Mouse (Mus musculus) ovary, postnatal 10 days (tissue): Measurements from ENCODE around the gene Mapkap1.

Experiments
- DNase-seq: peaks from one replicate; pipeline ENCODE4 v3.0.0; 2022; ENCODE audit warnings: low spot score

Mapkap1 gene

GRCm38 (mm10) chr2:34591721-34592360, 185.3 kb downstream of the Mapkap1 start:
- no peak for DNase-seq

DNA sequence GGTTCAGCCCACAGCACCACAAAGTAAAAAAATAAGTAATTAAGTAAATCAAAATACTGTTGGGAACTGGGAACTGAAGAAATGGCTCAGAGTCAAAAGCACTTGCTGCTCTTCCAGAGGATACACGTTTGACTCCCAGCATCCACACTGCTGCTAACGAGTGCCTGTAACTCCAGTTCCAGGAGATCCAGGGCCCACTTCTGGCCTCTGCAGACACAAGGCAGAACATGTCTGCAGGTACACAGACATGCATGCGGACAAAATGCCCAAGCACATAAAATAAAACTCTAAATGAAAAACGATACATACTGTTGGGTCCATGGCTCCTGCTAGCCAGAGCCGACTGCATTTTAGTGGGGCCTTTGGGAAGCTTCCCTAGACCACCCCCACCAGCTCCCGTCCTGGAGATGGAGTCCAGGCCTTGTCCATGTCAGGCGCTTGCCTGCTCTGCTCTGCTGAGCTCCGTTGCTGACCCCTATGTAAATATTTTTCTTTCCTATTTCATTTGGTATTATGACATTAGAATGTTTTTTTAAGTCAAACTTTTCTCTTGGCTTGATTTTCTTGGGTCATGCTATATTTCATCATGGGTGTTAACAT, 185.9 kb downstream of the Mapkap1 start:
- DNase-seq = no peak

GRCm38 (mm10) chr2:34594001-34594400, 187.4 kb downstream of the Mapkap1 start:
- no peak for DNase-seq

DNA sequence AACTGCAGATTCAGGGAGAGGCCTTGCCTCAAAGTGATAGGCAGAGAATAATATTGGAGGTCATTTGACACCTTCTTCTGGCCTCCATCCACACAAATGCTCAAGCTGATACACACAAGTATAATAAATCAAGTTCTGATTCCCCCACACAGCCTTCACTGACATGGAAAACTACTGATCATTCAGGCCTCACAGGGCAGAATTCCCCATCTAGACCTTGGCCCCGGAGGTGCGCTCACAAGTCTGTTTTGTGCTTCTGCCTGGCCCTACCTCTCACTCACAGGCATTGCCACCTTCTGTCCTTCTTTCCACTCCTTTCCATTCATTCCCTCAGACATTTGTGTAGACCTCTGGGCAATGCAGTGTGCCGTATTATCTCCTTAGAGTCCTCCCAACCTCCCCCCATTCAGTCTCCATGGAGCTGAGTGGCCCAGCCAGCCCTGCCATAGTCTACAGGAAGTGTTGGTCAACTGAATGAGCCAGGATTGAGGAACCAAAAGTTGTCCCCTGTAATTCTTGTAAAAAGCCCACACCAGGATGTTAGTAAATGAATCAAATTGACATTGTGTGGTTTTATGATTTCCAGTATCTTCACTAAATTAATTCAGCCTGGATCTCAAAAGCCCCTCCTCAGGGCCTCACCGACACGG, 193.2 kb downstream of the Mapkap1 start:
- DNase-seq = no peak

DNA sequence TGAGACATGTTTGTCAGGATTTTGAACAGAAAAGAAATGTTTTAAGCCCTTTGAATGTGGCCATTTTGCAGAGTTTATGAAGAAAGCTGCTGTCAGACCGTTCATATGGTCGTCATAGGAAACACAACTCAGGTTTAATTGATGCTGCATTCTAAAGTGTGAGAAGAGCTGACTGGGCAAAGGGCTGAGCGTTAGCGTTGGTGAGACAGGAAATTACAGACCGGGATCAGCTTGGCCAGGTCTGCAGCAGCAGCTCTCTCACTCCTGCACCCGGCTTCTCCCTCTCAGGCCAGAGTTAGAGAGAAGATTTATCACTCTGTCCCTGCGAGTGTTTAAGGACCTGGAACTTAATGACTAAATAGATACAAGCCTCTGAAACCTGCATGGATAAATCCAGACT, 194.2 kb downstream of the Mapkap1 start:
- DNase-seq = no peak

DNA sequence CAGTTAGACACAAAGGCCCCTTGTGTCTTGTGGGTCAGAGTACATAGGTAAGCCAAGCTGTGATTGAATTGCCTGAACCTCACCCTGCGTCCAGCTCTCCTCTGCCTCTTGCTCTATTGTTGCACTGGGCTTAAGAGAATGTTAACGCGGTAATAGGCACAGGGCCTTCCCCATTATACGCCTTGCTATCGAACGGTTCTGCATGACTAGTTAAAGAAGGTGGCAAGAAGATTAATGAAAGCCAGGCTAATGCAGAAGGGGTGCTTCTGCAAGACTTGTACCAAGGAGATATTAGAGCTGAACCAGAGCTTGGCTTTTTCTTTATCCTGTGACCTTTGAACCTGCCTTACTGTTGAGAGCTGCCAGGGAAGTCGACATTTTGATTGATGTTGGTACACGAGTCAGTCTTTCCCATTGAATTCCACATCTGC, 195.6 kb downstream of the Mapkap1 start:
- DNase-seq = no peak

- DNase-seq = no peak
Observed at GRCm38 (mm10) chr2:34602896-34603295, 196.3 kb downstream of the Mapkap1 start.

- no peak for DNase-seq
Observed at GRCm38 (mm10) chr2:34603653-34604214, 197.2 kb downstream of the Mapkap1 start.

- DNase-seq = no peak
Observed at GRCm38 (mm10) chr2:34605040-34605439, 198.5 kb downstream of the Mapkap1 start.

DNA sequence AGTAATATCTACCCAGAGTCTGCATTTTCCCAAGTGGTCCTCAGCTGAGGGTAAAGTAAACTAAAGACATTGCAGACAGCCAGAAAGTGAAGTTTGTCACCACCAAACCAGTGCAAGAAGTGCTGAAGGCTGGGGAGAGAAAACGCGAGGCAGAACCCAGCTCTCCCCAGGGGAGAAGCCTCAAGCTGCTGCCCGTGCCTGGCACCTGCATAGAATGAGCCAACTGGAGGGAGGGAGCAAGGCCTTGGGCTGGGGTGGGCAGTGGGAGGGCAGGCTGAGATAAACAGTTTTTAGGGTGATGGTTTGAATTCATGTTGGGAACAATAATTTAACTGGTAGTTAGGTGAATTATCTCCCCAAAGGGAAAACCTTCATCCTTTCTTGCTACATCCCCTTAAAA, 202.3 kb downstream of the Mapkap1 start:
- DNase-seq = no peak

GRCm38 (mm10) chr2:34609516-34609915, 202.9 kb downstream of the Mapkap1 start:
- DNase-seq = no peak

DNA sequence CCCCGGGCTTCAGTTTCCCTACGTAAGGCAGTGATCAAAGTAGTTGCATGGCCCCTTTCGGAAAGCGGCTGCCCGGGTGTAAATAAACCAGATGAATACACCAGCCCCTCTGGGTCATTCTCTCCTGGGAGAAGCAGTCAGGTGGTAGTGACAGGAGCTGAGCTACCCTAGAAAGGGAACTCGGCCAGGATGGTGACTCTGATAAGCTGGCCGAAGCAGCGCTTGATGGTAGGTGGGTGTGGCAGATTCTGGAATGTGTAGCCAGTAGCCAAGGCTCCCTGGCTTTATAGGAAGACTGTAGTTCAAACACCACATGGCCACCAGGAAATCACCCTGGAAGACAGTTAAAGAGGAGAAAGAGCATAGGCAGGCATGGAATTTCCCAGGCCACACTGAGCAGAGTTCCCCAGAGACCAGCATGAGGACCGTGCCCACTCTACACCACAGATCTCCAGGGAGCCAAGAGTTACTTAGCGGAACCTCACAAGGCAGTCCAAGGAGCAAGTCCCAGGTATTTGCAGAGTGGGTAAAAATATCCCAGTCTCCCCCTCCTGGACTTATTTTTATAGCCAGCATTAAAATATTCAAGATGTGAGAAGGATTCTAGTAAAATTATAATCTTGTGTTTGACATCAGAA, 214.3 kb downstream of the Mapkap1 start:
- DNase-seq = no peak

GRCm38 (mm10) chr2:34621485-34621884, 214.9 kb downstream of the Mapkap1 start:
- no peak for DNase-seq

DNA sequence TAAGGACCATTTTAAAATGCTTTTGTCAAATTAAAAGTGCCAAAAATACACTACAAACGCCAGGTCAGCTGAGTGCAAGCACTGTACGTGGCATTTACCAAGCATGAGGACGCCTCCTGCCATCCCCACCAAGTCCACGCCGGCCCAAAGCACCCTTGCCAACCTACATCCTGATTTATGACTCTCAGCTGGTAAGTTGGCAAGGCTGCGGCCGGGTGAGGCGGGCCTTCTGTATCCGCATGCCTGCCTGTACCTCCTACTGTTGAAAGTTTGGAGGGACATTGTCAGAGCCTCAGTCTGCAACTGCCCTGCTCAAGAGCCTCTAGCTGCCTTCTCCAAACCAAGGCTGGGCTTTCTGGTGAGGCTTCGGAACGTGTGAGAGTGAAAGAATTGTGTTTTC, 215.9 kb downstream of the Mapkap1 start:
- DNase-seq = no peak

DNA sequence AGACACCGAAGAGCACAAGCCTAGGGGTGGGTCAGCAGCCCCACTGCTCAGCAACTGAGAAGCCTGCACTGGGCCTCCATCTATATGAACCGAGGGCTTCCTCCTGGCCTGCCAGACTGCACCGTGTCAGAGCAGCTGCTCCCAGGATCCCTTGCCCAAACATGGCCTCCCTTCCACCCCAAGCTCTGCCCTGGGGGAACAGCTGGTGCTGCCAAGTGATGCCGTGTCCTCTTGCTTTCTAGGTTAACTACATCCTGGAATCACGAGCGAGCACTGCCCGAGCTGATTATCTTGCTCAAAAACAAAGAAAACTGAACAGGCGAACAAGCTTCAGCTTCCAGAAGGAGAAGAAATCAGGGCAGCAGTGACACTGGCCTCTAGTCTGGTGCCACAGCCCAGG, 216.6 kb downstream of the Mapkap1 start:
- no peak for DNase-seq

DNA sequence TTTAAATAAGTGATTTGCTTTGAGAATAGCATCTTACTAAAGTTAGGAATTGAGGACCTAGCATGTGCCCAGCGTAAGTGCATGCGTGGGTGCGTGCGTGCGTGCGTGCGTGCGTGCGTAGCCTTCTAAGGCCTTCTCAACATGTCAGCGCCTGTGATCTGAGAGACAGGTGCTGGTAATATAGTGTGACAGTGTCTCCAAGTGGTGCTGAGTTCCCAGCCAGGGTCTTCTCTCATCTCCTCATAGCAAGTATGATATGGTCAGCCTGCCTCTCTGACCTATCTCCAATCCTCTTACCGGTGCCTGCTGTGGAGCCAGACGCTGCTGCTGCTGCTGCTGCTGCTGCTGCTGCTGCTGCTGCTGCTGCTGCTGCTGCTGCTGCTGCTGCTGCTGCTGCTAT, 217.5 kb downstream of the Mapkap1 start:
- DNase-seq = no peak

GRCm38 (mm10) chr2:34627328-34628226, 221.0 kb downstream of the Mapkap1 start:
- DNase-seq = no peak

- DNase-seq = no peak
Observed at GRCm38 (mm10) chr2:34628903-34629540, 222.5 kb downstream of the Mapkap1 start.

GRCm38 (mm10) chr2:34629758-34630157, 223.2 kb downstream of the Mapkap1 start:
- no peak for DNase-seq

- DNase-seq = no peak
Observed at GRCm38 (mm10) chr2:34630445-34630844, 223.9 kb downstream of the Mapkap1 start.

DNA sequence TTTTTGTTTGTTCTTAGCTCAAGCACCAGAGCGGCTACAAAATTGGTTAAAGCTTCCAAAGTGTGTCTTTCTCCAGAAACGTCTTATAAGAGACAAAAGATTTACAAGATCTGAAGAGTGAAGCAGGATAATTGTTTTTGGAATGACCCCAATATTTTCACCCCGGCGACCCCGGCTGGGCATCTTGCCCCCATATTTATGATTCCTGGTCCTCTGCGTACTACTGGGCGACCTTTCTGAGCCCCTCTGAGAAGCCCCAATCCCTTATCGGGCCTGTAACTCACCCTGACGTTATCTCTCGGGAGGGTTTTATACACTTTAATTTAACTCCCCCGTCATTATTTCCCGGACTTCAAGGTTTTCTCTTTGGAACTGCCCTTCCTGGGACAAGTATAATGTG, 225.5 kb downstream of the Mapkap1 start:
- no peak for DNase-seq
